Mouse (Mus musculus) adrenal gland, postnatal 4 days (tissue): ENCODE results near the gene Cib1. TPM values are rescaled to one million over a fixed set of nuclear protein-coding genes. Genes with fewer than 3 reads are reported as not detected.

Experiments
- DNase-seq, 2 experiments: peaks; one replicate each; pipeline ENCODE4 v3.0.0; 2021 to 2022; ENCODE audit warnings: low spot score in 2 of 2, mixed read lengths in 2 of 2
- total RNA-seq, 2 experiments: library from RNA; stranded (reverse); gene quantifications; 2 replicates each; pipeline ENCODE4 v1.2.3; 2021

Cib1 gene
- total RNA-seq, 2 experiments from 2014 or later = 50.5 to 52.1 TPM

GRCm38 (mm10) chr7:80238542-80238941 is 5.9 kb upstream of the Cib1 start:
- DNase-seq = no peak

- no peak for DNase-seq
Measured at GRCm38 (mm10) chr7:80233799-80234198, 1.2 kb upstream of the Cib1 start.

GRCm38 (mm10) chr7:80231971-80232488 is 583 bp downstream of the Cib1 start:
- no peak for DNase-seq

- no peak for DNase-seq
Measured at GRCm38 (mm10) chr7:80230196-80230595, 2.4 kb downstream of the Cib1 start.

GRCm38 (mm10) chr7:80227065-80227464 is 5.5 kb downstream of the Cib1 start:
- no peak for DNase-seq

GRCm38 (mm10) chr7:80221179-80221750 is 11.3 kb downstream of the Cib1 start:
- no peak for DNase-seq

GRCm38 (mm10) chr7:80220237-80220797 is 12.3 kb downstream of the Cib1 start:
- DNase-seq = no peak

- no peak for DNase-seq
Measured at GRCm38 (mm10) chr7:80218666-80219065, 13.9 kb downstream of the Cib1 start.

- DNase-seq = no peak
Measured at GRCm38 (mm10) chr7:80216566-80216965, 16.0 kb downstream of the Cib1 start.

GRCm38 (mm10) chr7:80215398-80215797 is 17.2 kb downstream of the Cib1 start:
- peak; percentile 56 to 71 for DNase-seq

GRCm38 (mm10) chr7:80214459-80214858 is 18.2 kb downstream of the Cib1 start:
- DNase-seq = no peak

GRCm38 (mm10) chr7:80213604-80214003 is 19.0 kb downstream of the Cib1 start:
- DNase-seq = no peak

- DNase-seq = no peak
Measured at GRCm38 (mm10) chr7:80210982-80211381, 21.6 kb downstream of the Cib1 start.

GRCm38 (mm10) chr7:80209669-80210068 is 22.9 kb downstream of the Cib1 start:
- no peak for DNase-seq

- no peak for DNase-seq
Measured at GRCm38 (mm10) chr7:80208738-80209430, 23.7 kb downstream of the Cib1 start.

GRCm38 (mm10) chr7:80208026-80208642 is 24.5 kb downstream of the Cib1 start:
- no peak for DNase-seq

GRCm38 (mm10) chr7:80207314-80207731 is 25.3 kb downstream of the Cib1 start:
- DNase-seq = no peak

- no peak for DNase-seq
Measured at GRCm38 (mm10) chr7:80205705-80206589, 26.7 kb downstream of the Cib1 start.

- DNase-seq = no peak
Measured at GRCm38 (mm10) chr7:80204961-80205360, 27.7 kb downstream of the Cib1 start.

- no peak for DNase-seq
Measured at GRCm38 (mm10) chr7:80204362-80204761, 28.3 kb downstream of the Cib1 start.

- DNase-seq = no peak
Measured at GRCm38 (mm10) chr7:80203638-80204096, 28.9 kb downstream of the Cib1 start.
